Mouse (Mus musculus) cerebellum, adult 11 months (tissue): ENCODE results near the gene Olfr1120.
A peak's percentile ranks its signal among the peaks of the same experiment; 100 is the strongest.
"Not testable (repeated sequence)": the region's sequence is repeated elsewhere in the genome, so short reads cannot be mapped to it uniquely, and the experiment has no call there.

Source experiments
- DNase-seq: peaks from one replicate; pipeline ENCODE4 v3.0.0; 2022

Gene Olfr1120

GRCm38 (mm10) chr2:87354515-87354914 is at the start of gene Olfr1120:
TSS of gene Olfr1120 (plus strand) at chr2:87354815.
- no peak for DNase-seq

- no peak for DNase-seq
Observed at GRCm38 (mm10) chr2:87307281-87307680, 47.3 kb upstream of the Olfr1120 start, which contains the start of gene Olfr1118. TSS of gene Olfr1118 (plus strand) at chr2:87307581.

- not testable (repeated sequence) for DNase-seq
Observed at GRCm38 (mm10) chr2:87360121-87360520, 5.5 kb downstream of the Olfr1120 start.

GRCm38 (mm10) chr2:87369595-87369994 is 15.0 kb downstream of the Olfr1120 start, which contains the start of gene Olfr1121:
TSS of gene Olfr1121 (plus strand) at chr2:87369895.
- DNase-seq = no peak

- peak; percentile 44 for DNase-seq
Observed at GRCm38 (mm10) chr2:87371726-87372125, 17.1 kb downstream of the Olfr1120 start.

- DNase-seq = no peak
Observed at GRCm38 (mm10) chr2:87383935-87384334, 29.3 kb downstream of the Olfr1120 start.

- no peak for DNase-seq
Observed at GRCm38 (mm10) chr2:87385549-87385948, 30.9 kb downstream of the Olfr1120 start, which contains the start of gene Olfr1122. TSS of gene Olfr1122 (plus strand) at chr2:87385849.

- DNase-seq = not testable (repeated sequence)
Observed at GRCm38 (mm10) chr2:87393605-87394004, 39.0 kb downstream of the Olfr1120 start.

GRCm38 (mm10) chr2:87394686-87395085 is 40.1 kb downstream of the Olfr1120 start:
- not testable (repeated sequence) for DNase-seq
